Mouse (Mus musculus) adrenal gland, adult (tissue): ENCODE data around the gene Prss12.
"Not testable (repeated sequence)": the region's sequence is repeated elsewhere in the genome, so short reads cannot be mapped to it uniquely, and the experiment has no call there.

Experiments used
- DNase-seq, 2 experiments: peaks; one replicate each; pipeline ENCODE4 v3.0.0; 2022 to 2023; ENCODE audit warnings: low spot score in 1 of 2; ENCODE audit not compliant: inconsistent age in 2 of 2

Prss12 gene

GRCm38 (mm10) chr3:123462264-123462663, 15.6 kb downstream of the Prss12 start:
- no peak for DNase-seq

GRCm38 (mm10) chr3:123476833-123477232, 30.1 kb downstream of the Prss12 start:
- no peak for DNase-seq

- no peak for DNase-seq
Measured at GRCm38 (mm10) chr3:123481266-123481665, 34.6 kb downstream of the Prss12 start.

- DNase-seq: no peak
Measured at GRCm38 (mm10) chr3:123491814-123492213, 45.1 kb downstream of the Prss12 start.

GRCm38 (mm10) chr3:123493163-123493562, 46.5 kb downstream of the Prss12 start:
- DNase-seq: no peak

- DNase-seq: no peak
Measured at GRCm38 (mm10) chr3:123495088-123495487, 48.4 kb downstream of the Prss12 start.

GRCm38 (mm10) chr3:123498787-123499186, 52.1 kb downstream of the Prss12 start:
- DNase-seq: no peak

GRCm38 (mm10) chr3:123501798-123502197, 55.1 kb downstream of the Prss12 start:
- DNase-seq: not testable (repeated sequence)

GRCm38 (mm10) chr3:123503943-123504342, 57.2 kb downstream of the Prss12 start:
- DNase-seq: no peak

- DNase-seq: no peak
Measured at GRCm38 (mm10) chr3:123504783-123505182, 58.1 kb downstream of the Prss12 start.

GRCm38 (mm10) chr3:123505778-123506667, 59.3 kb downstream of the Prss12 start:
- DNase-seq: peak; percentile 20 to 54

- peak in 1 of 2 experiments; percentile 63 for DNase-seq
Measured at GRCm38 (mm10) chr3:123506699-123507662, 60.3 kb downstream of the Prss12 start.

GRCm38 (mm10) chr3:123507663-123508055, 60.9 kb downstream of the Prss12 start:
- DNase-seq: no peak

GRCm38 (mm10) chr3:123508056-123508674, 61.5 kb downstream of the Prss12 start:
- DNase-seq: peak; percentile 99 to 100

- no peak for DNase-seq
Measured at GRCm38 (mm10) chr3:123508675-123509376, 62.1 kb downstream of the Prss12 start.

- DNase-seq: no peak
Measured at GRCm38 (mm10) chr3:123511818-123512217, 65.1 kb downstream of the Prss12 start.

GRCm38 (mm10) chr3:123514886-123515285, 68.2 kb downstream of the Prss12 start:
- no peak for DNase-seq

GRCm38 (mm10) chr3:123515600-123516359, 69.1 kb downstream of the Prss12 start:
- DNase-seq: peak in 1 of 2 experiments; percentile 87

GRCm38 (mm10) chr3:123516784-123517183, 70.1 kb downstream of the Prss12 start:
- DNase-seq: peak; percentile 18 to 78
